Mouse (Mus musculus) lung, postnatal 4 days (tissue): ENCODE results near the gene Orc1.

Experiments used
- DNase-seq, 2 experiments: peaks; one replicate each; pipeline ENCODE4 v3.0.0; 2021

Orc1 gene

DNA sequence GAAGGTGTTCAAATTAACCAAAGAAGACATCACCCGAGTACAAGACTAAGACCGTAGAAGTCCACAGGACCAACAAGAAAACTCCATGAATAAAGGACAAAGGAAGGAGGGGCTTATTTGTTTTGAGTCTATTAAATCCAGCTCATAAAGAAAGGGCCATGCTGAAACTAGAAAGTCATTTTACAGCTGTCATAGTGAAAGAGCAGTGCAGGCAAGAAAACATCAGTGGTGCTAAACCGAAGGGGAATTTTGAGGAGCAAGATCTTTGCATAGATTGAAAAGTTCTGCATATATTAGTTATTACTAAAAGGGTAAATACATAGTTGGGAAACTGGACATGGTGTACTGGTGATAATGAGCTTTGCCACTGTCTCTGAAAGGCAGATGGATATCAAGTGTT is 58.5 kb downstream of the Orc1 start:
- no peak for DNase-seq

DNA sequence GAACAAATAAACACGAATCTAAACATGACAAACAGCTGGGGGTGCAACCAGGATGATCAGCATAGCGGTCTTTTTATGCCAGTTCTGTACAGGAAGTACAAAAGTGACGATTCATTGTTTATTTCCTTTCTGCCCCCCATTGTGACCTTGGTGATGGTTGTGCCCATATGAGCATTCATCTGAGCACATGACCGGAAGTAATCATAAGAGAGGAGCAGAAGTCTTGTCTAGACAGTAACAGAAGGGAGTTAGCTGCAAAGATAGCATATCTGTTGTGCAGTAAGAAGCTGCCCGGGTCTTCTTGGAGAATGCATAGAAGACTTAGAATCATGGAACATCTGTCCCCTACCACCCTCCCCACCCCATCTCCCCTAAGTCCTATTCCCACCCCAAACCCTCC is 59.5 kb downstream of the Orc1 start:
- no peak for DNase-seq

DNA sequence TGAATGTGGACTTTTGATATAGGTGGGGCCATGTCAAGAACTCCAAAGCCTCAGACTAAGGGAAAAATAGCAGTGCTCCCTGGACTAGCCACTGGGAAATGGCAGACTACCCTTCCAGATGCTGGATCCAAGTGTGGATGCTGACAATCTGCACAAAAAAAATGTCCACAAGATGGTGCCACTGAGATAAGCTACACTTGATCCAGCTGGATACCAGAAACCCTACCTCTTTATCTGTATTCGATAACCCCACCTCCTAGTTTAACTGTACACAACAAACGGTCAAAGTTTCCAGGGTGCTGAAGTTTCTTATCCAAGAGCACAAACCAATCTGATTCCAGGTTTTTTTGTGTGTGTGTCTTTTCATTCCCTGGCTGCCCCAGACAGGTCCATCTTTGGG is 85.2 kb downstream of the Orc1 start:
- DNase-seq: peak in 1 of 2 experiments; percentile 6
